Comparison of ENCODE assay signal across 9 mouse cellular contexts in the genomic region with DNA sequence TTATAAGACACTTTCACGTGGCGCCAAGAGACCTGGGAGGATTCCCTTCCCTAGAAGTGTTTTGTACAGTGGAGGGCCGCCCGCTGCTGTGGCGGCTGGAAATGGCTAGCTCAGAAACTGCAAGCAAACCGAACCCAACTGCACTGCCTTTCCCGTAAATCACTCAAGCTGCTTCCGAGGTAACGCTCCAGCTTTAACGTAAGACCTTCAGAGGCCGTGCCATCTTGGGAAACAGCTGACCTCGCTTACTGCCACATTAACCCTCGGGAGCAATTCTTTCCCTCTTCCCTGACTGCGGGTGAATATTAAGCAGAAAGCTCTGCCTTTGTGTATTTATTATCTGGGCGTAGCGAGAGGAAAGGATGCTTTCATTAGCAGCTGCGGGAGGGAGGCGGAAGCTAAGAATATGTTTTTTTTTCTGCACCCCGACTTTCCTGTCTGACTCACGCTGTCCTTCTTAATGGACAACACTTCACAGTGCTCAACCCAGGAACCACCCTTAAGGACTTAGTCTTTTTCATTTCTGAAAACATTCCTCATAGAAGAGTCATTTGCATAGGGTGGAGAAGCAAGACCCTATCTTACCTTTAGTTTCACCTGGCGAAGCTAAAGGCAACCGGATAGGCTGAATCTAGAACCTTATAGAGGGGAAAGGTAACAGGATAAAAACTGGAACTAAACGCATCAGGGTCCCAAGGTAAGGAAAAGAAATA.
DNase-seq lines count a peak whose midpoint lies in the region; ATAC-seq lines count a peak whose summit lies in the region.
"Had no signal": no experiment of that assay in that cellular context is flagged by ENCODE, and none has a peak within 500 bp of the region (broad histone marks: within the 10 kb centered on the region; RNA-seq: fewer than 3 reads in every experiment).

No protein-coding gene starts in this region.

- H3K4me1 ChIP-seq in embryonic facial prominence, embryonic 13.5 days: peaks cover 20% of the 10 kb centered on the region
- peaks cover 21% of the 10 kb centered on the region for H3K4me1 ChIP-seq in embryonic facial prominence, embryonic 10.5 days
- H3K4me1 ChIP-seq in forebrain, embryonic 10.5 days: peaks cover 18% of the 10 kb centered on the region
- H3K4me1 ChIP-seq in kidney, embryonic 15.5 days: peaks cover 26% of the 10 kb centered on the region
- peaks cover 21% of the 10 kb centered on the region for H3K4me1 ChIP-seq in neural tube, embryonic 14.5 days (ENCODE audit: control insufficient read depth, insufficient read depth, low read length)

- 70% methylated on average over 23 of the region's 23 CpGs for whole genome bisulfite sequencing in embryonic facial prominence, embryonic 13.5 days
- WGBS in embryonic facial prominence, embryonic 10.5 days: 79% methylated on average over 23 of the region's 23 CpGs
- 82% methylated on average over 23 of the region's 23 CpGs for WGBS in forebrain, embryonic 10.5 days
- WGBS in kidney, embryonic 15.5 days: 30% methylated on average over 23 of the region's 23 CpGs
- WGBS in neural tube, embryonic 14.5 days: 12% methylated on average over 23 of the region's 23 CpGs

- no peak overlapping the region for H3K27ac ChIP-seq in embryonic facial prominence, embryonic 13.5 days
- H3K27ac ChIP-seq in embryonic facial prominence, embryonic 10.5 days (replicated peaks): no peak overlapping the region
- H3K27ac ChIP-seq in forebrain, embryonic 10.5 days: peak overlapping the region; percentile 53; the same call in 1 of the 2 replicates
- H3K27ac ChIP-seq in kidney, embryonic 15.5 days: peak overlapping the region; percentile 19
- peak overlapping the region; percentile 73 for H3K27ac ChIP-seq in neural tube, embryonic 14.5 days (ENCODE audit: low read depth, low read length)
- H3K27ac ChIP-seq: liver, embryonic 14.5 days had no signal

- no peak for ATAC-seq in embryonic facial prominence, embryonic 13.5 days (ENCODE audit: insufficient number of reproducible peaks, insufficient read depth, low FRiP score, low TSS enrichment, low read depth)
- ATAC-seq in kidney, embryonic 15.5 days (replicated peaks; ENCODE audit: low FRiP score): peak; percentile 74
- ATAC-seq in neural tube, embryonic 14.5 days (ENCODE audit: low read depth): peak; percentile 84

- H3K4me2 ChIP-seq in embryonic facial prominence, embryonic 13.5 days: 0 out of 2 replicates have a peak overlapping the region, but pooled peaks have one; percentile 2
- H3K4me2 ChIP-seq in kidney, embryonic 15.5 days: peak overlapping the region; percentile 50
- peak overlapping the region; percentile 49 for H3K4me2 ChIP-seq in neural tube, embryonic 14.5 days (ENCODE audit: low read depth, low read length)

- no peak overlapping the region for H3K9ac ChIP-seq in embryonic facial prominence, embryonic 13.5 days
- H3K9ac ChIP-seq in kidney, embryonic 15.5 days: no peak overlapping the region
- peak overlapping the region; percentile 48 for H3K9ac ChIP-seq in neural tube, embryonic 14.5 days (replicated peaks; ENCODE audit: low read depth, low read length)
- H3K9ac ChIP-seq: liver, embryonic 14.5 days had no signal

- H3K4me3 ChIP-seq in embryonic facial prominence, embryonic 13.5 days: no peak overlapping the region
- H3K4me3 ChIP-seq in embryonic facial prominence, embryonic 10.5 days: no peak overlapping the region
- H3K4me3 ChIP-seq in forebrain, embryonic 10.5 days: no peak overlapping the region
- no peak overlapping the region for H3K4me3 ChIP-seq in kidney, embryonic 15.5 days (replicated peaks)
- H3K4me3 ChIP-seq in neural tube, embryonic 14.5 days (ENCODE audit: low read depth, low read length): peak overlapping the region; percentile 20; the same call in 1 of the 2 replicates

- no peaks in the 10 kb centered on the region for H3K27me3 ChIP-seq in embryonic facial prominence, embryonic 13.5 days
- H3K27me3 ChIP-seq in embryonic facial prominence, embryonic 10.5 days (replicated peaks; ENCODE audit: low read depth, poor library complexity, severe bottlenecking): no peaks in the 10 kb centered on the region
- no peaks in the 10 kb centered on the region for H3K27me3 ChIP-seq in forebrain, embryonic 10.5 days (ENCODE audit: poor library complexity, severe bottlenecking)
- no peaks in the 10 kb centered on the region for H3K27me3 ChIP-seq in kidney, embryonic 15.5 days
- no peaks in the 10 kb centered on the region for H3K27me3 ChIP-seq in neural tube, embryonic 14.5 days (ENCODE audit: control insufficient read depth, insufficient read depth, low read length)

- DNase-seq in embryonic facial prominence, embryonic 10.5 days (ENCODE audit: low spot score): no peak
- DNase-seq in forebrain, embryonic 10.5 days (ENCODE audit: extremely low spot score, low spot score): no peak
- no peak for DNase-seq in left cerebral cortex, adult 8-10 months (ENCODE audit: low spot score in 2 of 2)
- no peak for DNase-seq in spleen, adult 18-20 months
- no peak for DNase-seq in right cerebral cortex, postnatal 36 days (ENCODE audit: low spot score in 2 of 2)

- H3K9me3 ChIP-seq in embryonic facial prominence, embryonic 13.5 days: no peaks in the 10 kb centered on the region
- H3K9me3 ChIP-seq in embryonic facial prominence, embryonic 10.5 days: no peaks in the 10 kb centered on the region
- H3K9me3 ChIP-seq in forebrain, embryonic 10.5 days: no peaks in the 10 kb centered on the region
- no peaks in the 10 kb centered on the region for H3K9me3 ChIP-seq in kidney, embryonic 15.5 days (replicated peaks)
- no peaks in the 10 kb centered on the region for H3K9me3 ChIP-seq in neural tube, embryonic 14.5 days (ENCODE audit: control insufficient read depth, low read length)

- peaks cover 9% of the 10 kb centered on the region for H3K36me3 ChIP-seq in embryonic facial prominence, embryonic 13.5 days
- peaks cover 50% of the 10 kb centered on the region for H3K36me3 ChIP-seq in embryonic facial prominence, embryonic 10.5 days (replicated peaks)
- H3K36me3 ChIP-seq in forebrain, embryonic 10.5 days (replicated peaks): peaks cover 48% of the 10 kb centered on the region
- peaks cover 33% of the 10 kb centered on the region for H3K36me3 ChIP-seq in kidney, embryonic 15.5 days
- no peaks in the 10 kb centered on the region for H3K36me3 ChIP-seq in neural tube, embryonic 14.5 days (ENCODE audit: control insufficient read depth, insufficient read depth, low read length)

Comparison
In these comparisons a context has a peak if more than half of its experiments do, and no peak if none do; other contexts are left out.
1. H3K27ac ChIP-seq: peak in forebrain, embryonic 10.5 days (single experiment), kidney, embryonic 15.5 days (single experiment) and neural tube, embryonic 14.5 days (single experiment); none in embryonic facial prominence, embryonic 13.5 days (single experiment) and embryonic facial prominence, embryonic 10.5 days (single experiment).
2. Peak in every context shown above with its lines, with median percentiles within 50 percentile points of each other: H3K4me2 ChIP-seq.